Mouse (Mus musculus): ENCODE data around the gene Cpm.

Gene Cpm

GRCm38 (mm10) chr10:117675096-117676035 is 46.1 kb downstream of the Cpm start:
- DNase-seq (ENCODE audit: low spot score in 2 of 2) = peak; percentile 58 to 68

GRCm38 (mm10) chr10:117676036-117676643 is 46.8 kb downstream of the Cpm start:
- peak in 1 of 2 experiments; percentile 5 for DNase-seq (ENCODE audit: low spot score in 2 of 2)

GRCm38 (mm10) chr10:117676644-117677313 is 47.5 kb downstream of the Cpm start:
- DNase-seq (ENCODE audit: low spot score in 2 of 2) = peak; percentile 21 to 36

- DNase-seq (ENCODE audit: low spot score in 2 of 2) = no peak
Measured at GRCm38 (mm10) chr10:117677494-117678236, 48.4 kb downstream of the Cpm start.

GRCm38 (mm10) chr10:117678357-117678756 is 49.1 kb downstream of the Cpm start:
- no peak for DNase-seq (ENCODE audit: low spot score in 2 of 2)

- DNase-seq (ENCODE audit: low spot score in 2 of 2) = no peak
Measured at GRCm38 (mm10) chr10:117679029-117679686, 49.9 kb downstream of the Cpm start.

GRCm38 (mm10) chr10:117679963-117680473 is 50.7 kb downstream of the Cpm start:
- DNase-seq (ENCODE audit: low spot score in 2 of 2) = no peak

GRCm38 (mm10) chr10:117680868-117681513 is 51.7 kb downstream of the Cpm start:
- DNase-seq (ENCODE audit: low spot score in 2 of 2) = no peak

GRCm38 (mm10) chr10:117681543-117681942 is 52.2 kb downstream of the Cpm start:
- DNase-seq (ENCODE audit: low spot score in 2 of 2) = no peak

- DNase-seq (ENCODE audit: low spot score in 2 of 2) = no peak
Measured at GRCm38 (mm10) chr10:117681999-117682857, 52.9 kb downstream of the Cpm start.

- DNase-seq (ENCODE audit: low spot score in 2 of 2) = no peak
Measured at GRCm38 (mm10) chr10:117682858-117683733, 53.8 kb downstream of the Cpm start.

GRCm38 (mm10) chr10:117683734-117684037 is 54.4 kb downstream of the Cpm start:
- no peak for DNase-seq (ENCODE audit: low spot score in 2 of 2)

- DNase-seq (ENCODE audit: low spot score in 2 of 2) = no peak
Measured at GRCm38 (mm10) chr10:117684298-117685170, 55.2 kb downstream of the Cpm start.

GRCm38 (mm10) chr10:117685171-117685848 is 56.0 kb downstream of the Cpm start:
- DNase-seq (ENCODE audit: low spot score in 2 of 2) = no peak

- no peak for DNase-seq (ENCODE audit: low spot score in 2 of 2)
Measured at GRCm38 (mm10) chr10:117685849-117686591, 56.7 kb downstream of the Cpm start.

- no peak for DNase-seq (ENCODE audit: low spot score in 2 of 2)
Measured at GRCm38 (mm10) chr10:117687018-117687417, 57.7 kb downstream of the Cpm start.
